Mouse (Mus musculus) G1E (cell line): ENCODE data around the gene Sik1. TPM values are rescaled to one million over a fixed set of nuclear protein-coding genes. Genes with fewer than 3 reads are reported as not detected.

Experiments
- ATAC-seq: 2 replicates; pipeline ENCODE4 v1.8.0; 2016; ENCODE audit warnings: mild to moderate bottlenecking; ENCODE audit not compliant: insufficient number of reproducible peaks, poor library complexity, low FRiP score, severe bottlenecking; ENCODE audit errors: extremely low read depth
- DNase-seq: peaks from one replicate; pipeline ENCODE4 v3.0.0; 2012; ENCODE audit warnings: low spot score
- H3K27me3 ChIP-seq: 2 replicates; pipeline ENCODE4 v1.6.1; 2012; ENCODE audit warnings: mild to moderate bottlenecking, low read length, inconsistent platforms; ENCODE audit not compliant: insufficient read depth
- H3K36me3 ChIP-seq: replicated peaks from 2 replicates; pipeline ENCODE3; 2012; ENCODE audit warnings: mild to moderate bottlenecking, inconsistent platforms
- H3K4me1 ChIP-seq: 2 replicates; pipeline ENCODE4 v1.6.1; 2012; ENCODE audit warnings: low read depth, low read length, inconsistent platforms, mixed read lengths; ENCODE audit not compliant: insufficient read depth
- H3K4me3 ChIP-seq: 2 replicates; pipeline ENCODE4 v1.5.1; 2012; ENCODE audit warnings: low read depth, mild to moderate bottlenecking, inconsistent platforms, low read length, moderate library complexity, mixed read lengths
- H3K9me3 ChIP-seq: replicated peaks from 2 replicates; pipeline ENCODE4 v1.6.1; 2012; ENCODE audit warnings: inconsistent platforms
- CTCF ChIP-seq: IDR thresholded peaks from 2 replicates; pipeline ENCODE4 v1.5.1; 2012; ENCODE audit warnings: low read depth, low read length, inconsistent platforms, mixed read lengths
- GATA1 ChIP-seq: IDR thresholded peaks from 2 replicates; pipeline ENCODE4 v1.6.1; 2012; ENCODE audit warnings: borderline replicate concordance, low read length, inconsistent platforms, mixed read lengths
- GATA2 ChIP-seq: IDR thresholded peaks from 2 replicates; pipeline ENCODE4 v1.6.1; 2012; ENCODE audit warnings: low read depth, low read length, inconsistent platforms, borderline replicate concordance
- POLR2AphosphoS5 ChIP-seq: IDR thresholded peaks from 2 replicates; pipeline ENCODE4 v1.6.1; 2012; ENCODE audit warnings: low read depth, low read length, inconsistent platforms; ENCODE audit not compliant: insufficient replicate concordance
- TAL1 ChIP-seq: conservative IDR thresholded peaks from 2 replicates; pipeline ENCODE4 v1.6.1; 2012; ENCODE audit warnings: low read depth, low read length, inconsistent platforms, mixed read lengths
- polyA plus RNA-seq: library from polyadenylated mRNA; stranded (reverse); fragments of >175 nt; gene quantifications from 2 replicates; pipeline ENCODE4 v1.2.3, GENCODE M21; 2012
- total RNA-seq, 2 experiments: library from RNA; stranded (forward) in 1 of 2; stranded (reverse) in 1 of 2; fragments of 200-1000 nt in 1 of 2; fragments of >200 nt in 1 of 2; fragmentation: Nextera tagmentation in 1 of 2; gene quantifications; 2 replicates each; pipeline ENCODE4 v1.2.3; 2014 to 2017

Sik1 gene
- total and polyA plus RNA-seq, 3 experiments, result 0.98 to 13.1 (median 6.9) TPM

DNA sequence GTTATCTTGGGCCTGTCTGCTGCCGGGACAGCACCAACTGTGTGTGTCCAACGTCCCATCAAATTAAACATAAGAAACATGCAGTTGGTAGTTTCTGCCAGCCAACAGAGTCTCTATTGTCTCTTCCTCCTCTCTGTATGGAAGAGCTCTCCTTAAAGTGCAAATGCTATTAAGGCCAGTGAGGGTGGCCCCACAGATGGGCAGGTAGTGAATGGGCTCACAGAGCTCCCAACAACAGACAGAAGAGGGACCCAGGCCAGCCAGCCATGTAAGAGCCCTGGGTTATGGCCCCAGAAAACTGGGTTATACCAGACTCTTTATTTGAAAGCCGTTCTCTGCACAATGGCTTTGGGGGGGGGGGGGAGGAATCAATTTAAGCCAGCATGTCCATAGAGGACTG is 21.2 kb upstream of the Sik1 start:
- no peak for TF ChIP-seq GATA2
- Histone ChIP-seq H3K9me3 (no peaks in the 10 kb centered on the region), H3K4me1 (no peaks in the 10 kb centered on the region), H3K4me3 (no peak overlapping the region), H3K36me3 (no peaks in the 10 kb centered on the region), H3K27me3 (peaks cover 26% of the 10 kb centered on the region)
- no peak for DNase-seq
- no peak for ATAC-seq

DNA sequence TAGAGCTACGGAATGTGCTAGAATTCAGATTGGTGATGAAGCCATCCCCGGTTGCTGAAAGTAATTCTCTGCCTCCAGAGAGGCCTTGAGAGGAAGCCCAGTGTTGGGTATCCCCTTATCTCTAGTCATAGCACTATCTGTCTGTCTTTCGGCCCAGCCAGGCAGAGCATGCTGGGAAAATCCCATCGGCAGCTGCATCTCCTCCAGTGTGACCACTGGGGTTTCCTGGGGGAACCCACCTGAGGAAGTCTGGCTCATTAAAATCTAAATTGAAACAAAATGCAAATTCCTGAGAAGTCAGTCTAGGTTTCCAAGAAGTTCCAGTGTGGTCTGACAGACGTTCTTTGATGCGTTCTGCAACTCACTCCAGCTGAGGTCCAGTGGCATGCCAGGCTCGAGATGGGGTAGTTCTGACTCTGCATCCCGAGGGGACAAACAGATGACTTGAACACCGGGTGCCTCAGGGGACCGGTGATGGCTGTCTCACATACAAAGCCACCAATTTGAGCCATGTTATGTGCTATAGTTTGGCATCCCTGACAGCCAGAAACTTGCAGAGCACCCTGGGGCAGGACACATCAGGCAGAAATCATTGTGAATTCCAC is 19.8 kb upstream of the Sik1 start:
- H3K27me3 ChIP-seq, result peaks cover 28% of the 10 kb centered on the region
- no peaks in the 10 kb centered on the region for H3K36me3 ChIP-seq
- H3K9me3 ChIP-seq, result no peaks in the 10 kb centered on the region
- no peak for ATAC-seq
- no peak overlapping the region for H3K4me3 ChIP-seq
- no peak for DNase-seq
- peaks cover 7% of the 10 kb centered on the region for H3K4me1 ChIP-seq
- TF ChIP-seq GATA1, result no peak
- no peak for TF ChIP-seq POLR2AphosphoS5
- no peak for TF ChIP-seq CTCF

DNA sequence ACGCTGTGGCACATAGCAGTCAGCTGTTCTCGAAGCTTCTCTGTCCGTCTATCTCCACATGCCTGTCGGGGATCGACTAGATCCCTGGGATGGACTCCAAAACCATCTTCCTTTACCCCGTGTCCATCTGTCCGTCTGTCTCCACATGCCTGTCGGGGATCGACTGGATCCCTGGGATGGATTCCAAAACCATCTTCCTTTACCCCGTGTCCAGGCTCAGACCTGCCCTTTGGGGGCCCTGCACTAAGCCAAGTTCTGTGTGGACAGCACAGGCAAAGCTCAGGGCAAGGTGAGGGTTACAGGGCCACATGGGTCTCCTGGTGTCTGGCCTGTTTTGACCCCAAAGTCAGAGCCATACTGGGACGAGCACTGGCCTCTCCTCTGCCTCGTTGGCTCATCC is 19.1 kb upstream of the Sik1 start:
- Histone ChIP-seq H3K4me1 (peaks cover 7% of the 10 kb centered on the region), H3K4me3 (no peak overlapping the region), H3K27me3 (peaks cover 24% of the 10 kb centered on the region; the same call in 1 of the 2 replicates), H3K36me3 (no peaks in the 10 kb centered on the region), H3K9me3 (no peaks in the 10 kb centered on the region)
- TF ChIP-seq POLR2AphosphoS5 (no peak), GATA2 (no peak), TAL1 (no peak), CTCF (no peak), GATA1 (no peak)
- ATAC-seq (no peak), DNase-seq (no peak)

GRCm38 (mm10) chr17:31873973-31874372 is 18.4 kb upstream of the Sik1 start:
- peaks cover 7% of the 10 kb centered on the region for H3K4me1 ChIP-seq
- H3K4me3 ChIP-seq, result no peak overlapping the region
- H3K27me3 ChIP-seq, result peaks cover 24% of the 10 kb centered on the region; the same call in 1 of the 2 replicates

DNA sequence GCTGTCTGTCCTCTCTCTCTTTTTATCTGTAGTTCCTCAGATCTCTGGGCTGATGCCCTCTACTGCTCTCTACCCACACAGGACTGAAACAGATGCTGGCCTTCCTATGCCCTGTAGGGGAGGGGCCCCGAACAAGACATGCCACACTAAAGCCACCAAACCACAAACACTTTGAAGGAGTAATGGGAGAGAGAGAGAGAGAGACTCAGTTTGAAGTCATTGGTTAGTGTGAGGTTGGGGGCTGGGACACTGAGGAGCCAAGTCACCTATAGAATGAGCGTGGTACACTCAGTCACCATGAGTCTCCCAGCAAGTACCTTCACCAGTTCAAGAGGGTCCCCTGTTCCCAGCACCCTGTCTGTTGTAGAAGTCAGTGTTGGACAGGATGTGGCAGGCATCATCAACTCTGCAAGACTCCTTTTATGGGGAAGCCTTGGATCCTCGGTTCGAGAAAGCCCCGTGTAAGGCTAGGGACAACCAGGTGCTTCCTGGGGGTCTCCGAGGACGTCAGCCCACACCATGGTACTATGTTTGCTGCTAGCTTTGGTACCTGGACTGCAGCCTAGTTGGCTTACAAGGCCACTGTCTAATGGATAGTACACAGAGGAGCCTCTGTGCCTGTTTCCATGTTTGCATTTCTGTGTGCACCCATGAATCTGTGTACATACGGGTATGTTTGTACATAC is 17.7 kb upstream of the Sik1 start:
- Histone ChIP-seq H3K4me3 (no peak overlapping the region), H3K9me3 (no peaks in the 10 kb centered on the region), H3K4me1 (peaks cover 7% of the 10 kb centered on the region), H3K27me3 (peaks cover 24% of the 10 kb centered on the region; the same call in 1 of the 2 replicates), H3K36me3 (no peaks in the 10 kb centered on the region)
- TF ChIP-seq TAL1, result no peak
- TF ChIP-seq POLR2AphosphoS5, result no peak
- TF ChIP-seq GATA2, result no peak
- TF ChIP-seq CTCF, result no peak
- TF ChIP-seq GATA1, result no peak
- DNase-seq (no peak), ATAC-seq (no peak)

More at GRCm38 (mm10) chr17:31873973-31874372, 18.4 kb upstream of the Sik1 start:
- TF ChIP-seq CTCF, result no peak
- TF ChIP-seq POLR2AphosphoS5, result no peak
- no peak for TF ChIP-seq GATA2
- TF ChIP-seq GATA1, result no peak
- TF ChIP-seq TAL1, result no peak
- no peak for ATAC-seq
- Histone ChIP-seq H3K9me3 (no peaks in the 10 kb centered on the region), H3K36me3 (no peaks in the 10 kb centered on the region)
- DNase-seq, result no peak

- H3K36me3 ChIP-seq, result no peaks in the 10 kb centered on the region
- H3K4me1 ChIP-seq, result peaks cover 7% of the 10 kb centered on the region
- H3K27me3 ChIP-seq, result peaks cover 23% of the 10 kb centered on the region; the same call in 1 of the 2 replicates
- no peaks in the 10 kb centered on the region for H3K9me3 ChIP-seq
- no peak for TF ChIP-seq POLR2AphosphoS5
- no peak for ATAC-seq
- H3K4me3 ChIP-seq, result no peak overlapping the region
- no peak for DNase-seq
These were observed 17.2 kb upstream of the Sik1 start for GRCm38 (mm10) chr17:31872826-31873165.
